Comparison of ENCODE assay signal across 8 mouse cellular contexts in genomic region chr8:106411783-106412451, GRCm38 (mm10). TPM values are rescaled to one million over a fixed set of nuclear protein-coding genes. Genes with fewer than 3 reads are reported as not detected.
DNase-seq lines count a peak whose midpoint lies in the region; ATAC-seq and TF ChIP-seq lines count a peak whose summit lies in the region.

No protein-coding gene starts in this region.

- peak; percentile 53 to 61 for DNase-seq in heart, adult 2 months
- DNase-seq in heart, embryonic 10.5 days (ENCODE audit: low spot score), result no peak
- peak; percentile 53 for DNase-seq in MEL-GATA-1-ER (ENCODE audit: extremely low read depth, low read depth)
- DNase-seq in cerebellum, postnatal 10 days, result peak; percentile 80 to 84
- peak; percentile 66 to 69 for DNase-seq in heart, postnatal 36 days
- peak; percentile 66 to 71 for DNase-seq in left cerebral cortex, adult 18-20 months (ENCODE audit: low spot score in 2 of 2)
- peak; percentile 69 to 83 for DNase-seq in spleen, postnatal 4 days (ENCODE audit: low spot score in 2 of 2)

- TF ChIP-seq EP300 in heart, adult 2 months (IDR thresholded peaks at IDR 0.05; ENCODE audit: insufficient read depth, low read depth, low read length), result 0 out of 2 replicates have a peak, but pooled peaks have one; percentile 10

- peaks cover 2% of the 10 kb centered on the region for H3K4me1 ChIP-seq in heart, adult 2 months (ENCODE audit: control insufficient read depth, insufficient read depth, low read length)
- peaks cover 11% of the 10 kb centered on the region for H3K4me1 ChIP-seq in heart, embryonic 10.5 days

- no peaks in the 10 kb centered on the region for H3K9me3 ChIP-seq in heart, embryonic 10.5 days

- intact Hi-C loops in heart, adult 2 months (cut with DNase I), result loop anchor here (5.0 kb wide), 1 partner anchor 235 kb away; no protein-coding TSS in a partner anchor
- intact Hi-C loops in heart, postnatal 36 days (cut with DNase I), result loop anchor here (5.0 to 10.0 kb wide), 3 partner anchors 235 to 593 kb away; no protein-coding TSS in a partner anchor

- no peak overlapping the region for H3K4me3 ChIP-seq in heart, adult 2 months
- H3K4me3 ChIP-seq in heart, embryonic 10.5 days, result no peak overlapping the region

- no peaks in the 10 kb centered on the region for H3K36me3 ChIP-seq in heart, adult 2 months (ENCODE audit: control insufficient read depth, insufficient read depth, low read length)
- H3K36me3 ChIP-seq in heart, embryonic 10.5 days, result no peaks in the 10 kb centered on the region

- no peaks in the 10 kb centered on the region for H3K79me2 ChIP-seq in heart, adult 2 months (replicated peaks; ENCODE audit: control insufficient read depth, insufficient read depth, low read length)

- 10% methylated on average over 14 of the region's 14 CpGs for WGBS in heart, adult 2 months
- 18% methylated on average over 14 of the region's 14 CpGs for WGBS in heart, embryonic 10.5 days

- peak; percentile 42 for ATAC-seq in megakaryocyte, adult 5-6 weeks (ENCODE audit: poor library complexity, severe bottlenecking)

- no peaks in the 10 kb centered on the region for H3K27me3 ChIP-seq in heart, adult 2 months (ENCODE audit: control insufficient read depth, insufficient read depth, low read length)
- H3K27me3 ChIP-seq in heart, embryonic 10.5 days (ENCODE audit: insufficient read depth, poor library complexity, severe bottlenecking), result no peaks in the 10 kb centered on the region

- H3K27ac ChIP-seq in heart, adult 2 months, result no peak overlapping the region
- H3K27ac ChIP-seq in heart, embryonic 10.5 days, result no peak overlapping the region

- no peak for TF ChIP-seq POLR2A in heart, adult 2 months (IDR thresholded peaks at IDR 0.05; ENCODE audit: insufficient read depth, low read depth, low read length)

- peak; percentile 94 for TF ChIP-seq CTCF in heart, adult 2 months (IDR thresholded peaks at IDR 0.05)

- H3K9ac ChIP-seq in heart, adult 2 months (ENCODE audit: low read depth, low read length), result peak overlapping the region; percentile 1; the same call in 1 of the 2 replicates

RNA-seq across cellular contexts. Expression of gene Zfp90, which starts 3.2 kb away (rescaled TPM):
- 1 to 10 TPM; 2.7 to 3.8 TPM for total RNA-seq in heart, adult 2 months (2021)
- polyA plus RNA-seq in heart, adult 2 months (2012; rRNA removed), result 1.8 and 2.8 TPM in 2 replicates
- 12.5 and 19.3 TPM in 2 replicates for polyA plus RNA-seq in heart, embryonic 10.5 days (2016; fragmentation: Nextera tagmentation; extraction: Ambion mirVana)
- total RNA-seq in heart, postnatal 36 days (2021), result 1 to 10 TPM; 2.8 to 3.7 TPM
- 10 to 100 TPM; 10.8 to 11.6 TPM for total RNA-seq in left cerebral cortex, adult 18-20 months (2021)
- total RNA-seq in megakaryocyte, adult 5-6 weeks (2015), result 7.7 and 7.8 TPM in 2 replicates
- total RNA-seq in megakaryocyte, adult 5-6 weeks (2017), result 8.4 and 12.0 TPM in 2 replicates
